Mouse (Mus musculus) adrenal gland, adult 18-20 months (tissue): ENCODE measurements around the gene Epx. TPM values are rescaled to one million over a fixed set of nuclear protein-coding genes. Genes with fewer than 3 reads are reported as not detected.
A peak's percentile ranks its signal among the peaks of the same experiment; 100 is the strongest.
"Not testable (repeated sequence)": the region's sequence is repeated elsewhere in the genome, so short reads cannot be mapped to it uniquely, and the experiment has no call there.

Experiments used
- DNase-seq, 2 experiments: peaks; one replicate each; pipeline ENCODE4 v3.0.0; 2021 to 2022; ENCODE audit warnings: low spot score in 2 of 2
- long read RNA-seq, 2 experiments: library from polyadenylated mRNA; stranded (forward); transcript quantifications; one replicate each; pipeline ENCODE4 v2.0.0; 2021
- total RNA-seq, 2 experiments: library from RNA; stranded (reverse); gene quantifications; 1 replicate in 1 of 2; 2 replicates in 1 of 2; pipeline ENCODE4 v1.2.3; 2021

Gene Epx
- total RNA-seq, result not detected
- long read RNA-seq, experiment 1, result 0 reads
- long read RNA-seq, experiment 2, result 0 reads

DNA sequence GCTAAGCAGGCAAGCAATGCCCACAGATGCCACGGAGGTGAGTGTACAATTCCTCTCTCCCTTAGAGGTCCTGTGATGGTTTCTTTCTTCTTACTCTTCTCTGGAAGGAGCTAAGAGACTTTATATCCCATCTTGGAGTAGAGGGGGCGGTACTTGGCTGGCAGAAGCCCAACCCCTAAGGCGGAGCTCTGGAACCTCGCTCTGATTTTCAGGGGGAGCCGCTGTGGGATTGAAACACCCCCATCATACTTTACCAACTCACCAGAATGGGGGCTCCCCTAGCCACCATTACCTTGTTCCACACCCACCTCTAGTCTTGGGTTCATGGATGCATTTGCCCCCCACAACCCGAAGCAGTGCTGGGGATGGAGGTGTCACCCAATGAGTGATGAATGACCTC, at the start of gene Epx:
Gene Epx (minus strand): TSS at position 101 of the 400 bp plus-strand sequence.
- DNase-seq, result no peak

DNA sequence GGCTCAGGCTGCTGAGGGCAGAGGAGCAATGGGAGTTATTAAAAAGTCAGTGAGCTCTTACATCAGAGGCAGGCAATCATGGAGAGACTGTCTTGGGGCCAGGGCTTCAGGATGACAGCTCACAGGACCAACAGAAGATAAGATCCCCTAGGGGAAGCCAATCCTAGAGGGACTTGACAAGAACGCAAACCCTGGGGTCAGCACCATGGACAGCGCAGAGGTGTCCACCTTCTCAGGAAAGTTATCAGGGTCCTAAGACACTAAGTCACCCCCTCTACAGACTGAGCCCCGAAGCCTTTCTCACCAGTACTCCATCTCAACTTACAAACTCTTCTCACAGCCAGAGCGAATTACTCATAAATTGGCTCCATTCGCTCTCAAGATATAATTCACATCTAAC, 45.6 kb upstream of the Epx start, which contains the start of gene Olfr464:
Gene Olfr464 (minus strand): TSS at position 2 of the 400 bp plus-strand sequence.
- DNase-seq, result no peak

DNA sequence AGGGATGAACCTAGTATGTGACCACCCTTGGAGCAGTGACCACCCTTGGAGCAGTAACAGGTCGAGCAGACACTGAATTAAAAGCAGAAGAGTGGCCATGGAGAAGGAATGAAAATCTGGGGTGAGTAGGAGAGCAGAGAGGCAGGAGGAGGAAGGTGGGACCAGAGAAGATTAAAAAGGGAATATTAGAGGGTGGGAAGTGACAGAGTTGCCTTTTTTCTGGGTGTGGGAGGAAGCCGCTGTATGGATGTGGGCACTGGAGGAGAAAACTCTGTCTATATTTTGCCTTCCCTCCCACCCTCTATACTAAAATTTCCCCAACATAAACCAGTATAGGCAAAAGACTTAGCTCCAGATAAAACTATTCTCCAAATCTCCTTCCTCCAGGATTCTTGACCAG, 45.0 kb upstream of the Epx start:
- DNase-seq, result no peak

DNA sequence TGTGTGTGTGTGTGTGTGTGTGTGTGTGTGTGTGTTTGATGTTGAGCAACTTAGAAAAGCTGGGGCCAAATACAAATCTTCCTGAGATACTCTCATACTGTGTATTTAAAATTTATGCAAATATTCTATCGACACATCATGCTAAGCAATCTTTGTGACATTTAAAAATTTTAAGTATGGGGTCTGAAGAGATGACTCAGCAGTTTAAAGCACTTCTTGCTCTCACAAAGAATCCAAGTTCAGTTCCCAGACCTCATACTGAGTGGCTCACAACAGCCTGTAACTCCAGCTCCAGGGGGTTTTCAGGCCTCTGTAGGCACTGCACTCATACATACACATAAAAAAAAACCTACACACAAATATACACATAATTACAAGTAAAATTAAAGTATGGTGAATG, 40.7 kb upstream of the Epx start:
- no peak for DNase-seq

DNA sequence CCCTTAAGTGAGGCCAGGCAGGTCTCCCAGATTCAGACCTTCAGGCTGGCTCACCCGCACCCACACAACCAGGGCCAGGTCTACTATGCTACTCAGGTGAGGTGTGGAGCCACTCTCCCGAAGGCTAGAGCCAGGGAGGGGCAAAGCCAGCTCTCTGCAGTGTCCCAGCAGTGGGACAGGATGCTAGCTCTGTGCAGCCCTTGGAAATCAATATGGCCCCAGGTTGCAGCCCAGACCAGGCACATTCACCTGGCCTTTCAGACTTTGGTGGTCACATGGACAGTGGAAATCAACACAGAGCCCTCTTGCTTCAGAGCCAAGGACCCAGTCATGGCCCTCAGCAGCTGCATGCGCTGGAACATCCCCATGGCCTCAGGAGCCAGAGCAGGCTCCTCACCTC, 29.0 kb upstream of the Epx start:
- DNase-seq, result no peak

DNA sequence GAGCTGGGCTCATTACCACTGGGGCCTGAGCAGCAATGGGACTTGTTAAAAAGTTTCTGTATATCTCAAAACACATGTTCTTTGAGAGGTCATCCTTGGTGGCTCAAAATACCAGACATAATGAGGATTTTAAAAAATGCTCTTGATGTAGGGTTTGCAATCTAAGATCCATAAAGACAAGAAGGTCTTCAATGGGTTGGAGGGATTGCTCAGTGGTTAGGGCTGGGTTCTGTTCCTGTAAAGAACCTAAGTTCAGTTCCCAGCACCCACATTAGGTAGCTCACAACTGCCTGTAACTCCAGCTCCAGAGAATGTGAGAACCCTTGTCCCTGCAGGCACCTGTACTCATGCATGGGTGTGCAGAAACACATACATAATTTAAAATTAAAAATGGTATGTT, 22.0 kb upstream of the Epx start, which contains the start of gene Olfr463:
Gene Olfr463 (minus strand): TSS at position 101 of the 400 bp plus-strand sequence.
- DNase-seq, result no peak

DNA sequence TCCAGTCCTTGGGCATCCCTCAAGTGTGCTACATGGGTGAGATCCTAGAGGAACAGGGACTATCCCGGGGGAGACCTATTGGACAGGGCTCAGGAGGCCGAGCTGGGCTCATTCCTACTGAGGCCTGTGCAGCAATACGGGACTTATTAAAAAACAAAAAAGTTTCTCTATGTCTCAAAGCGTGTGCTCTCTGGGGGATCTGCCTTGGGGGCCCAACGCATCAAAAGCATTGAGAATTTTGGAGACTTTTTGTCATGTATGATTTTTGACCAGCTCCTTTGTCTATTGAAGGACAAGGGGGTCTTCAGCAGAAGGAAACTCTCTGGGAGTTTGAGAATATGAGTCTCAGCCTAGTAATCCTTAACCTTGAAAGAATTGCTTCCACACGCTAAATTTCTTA, 16.8 kb upstream of the Epx start, which contains the start of gene Olfr462:
Gene Olfr462 (minus strand): TSS at position 101 of the 400 bp plus-strand sequence.
- DNase-seq, result no peak

DNA sequence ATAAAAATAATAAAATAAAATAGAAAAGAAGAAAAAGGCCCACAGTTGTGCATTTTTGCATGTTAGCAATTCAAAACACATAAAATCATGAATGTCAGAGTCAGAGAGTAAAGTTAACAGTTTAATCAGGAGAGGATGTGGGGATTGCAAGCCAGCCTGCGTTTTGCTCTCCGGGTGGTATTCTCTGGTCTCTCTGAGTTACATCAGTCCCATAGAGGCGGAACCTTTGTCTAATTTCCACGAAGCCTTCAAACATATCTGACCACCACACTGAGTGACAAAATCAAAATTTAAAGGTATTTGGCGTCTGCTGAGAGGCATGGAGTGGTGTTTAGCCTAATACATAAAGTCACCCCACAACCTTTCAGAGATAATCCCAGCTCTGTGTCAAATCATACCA, 9.5 kb upstream of the Epx start:
- DNase-seq, result no peak

DNA sequence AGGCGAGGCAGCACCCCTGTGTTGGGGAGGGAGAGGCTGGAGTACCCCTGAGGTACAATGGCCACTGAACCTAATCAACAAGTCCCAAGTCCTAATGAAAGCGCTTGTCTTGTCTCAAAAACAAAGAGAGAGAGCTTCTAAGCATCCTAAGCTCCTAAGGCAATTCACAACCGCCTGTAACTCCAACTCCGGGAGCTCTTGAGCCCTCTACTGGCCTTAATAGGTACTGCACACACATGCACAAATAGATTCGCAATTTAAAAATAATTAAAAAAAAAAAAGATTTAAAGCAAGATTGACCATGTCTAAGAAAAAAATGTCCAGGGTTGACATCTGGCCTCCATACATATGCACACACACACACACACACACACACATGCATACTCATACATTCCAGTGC, 8.2 kb upstream of the Epx start:
- DNase-seq, result no peak

DNA sequence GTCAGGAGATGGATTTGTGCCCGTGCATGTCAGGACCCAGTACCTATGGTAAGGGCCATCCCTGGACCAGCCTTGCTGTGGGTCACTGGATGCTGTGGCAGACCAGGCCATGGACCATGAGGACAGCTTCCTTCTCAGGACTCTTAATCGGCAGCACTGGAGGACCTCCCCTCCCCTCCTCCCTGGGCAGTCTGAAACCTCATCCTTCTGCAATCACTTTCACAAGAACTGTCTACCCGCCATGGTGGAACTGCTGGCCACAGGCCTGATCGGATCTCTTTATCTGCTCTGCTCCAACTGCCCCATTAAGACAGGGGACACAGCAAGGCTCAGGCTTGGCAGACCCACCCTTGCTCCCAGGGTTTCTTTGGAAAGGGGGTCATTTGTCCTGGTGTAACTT, 6.4 kb upstream of the Epx start:
- DNase-seq, result no peak

DNA sequence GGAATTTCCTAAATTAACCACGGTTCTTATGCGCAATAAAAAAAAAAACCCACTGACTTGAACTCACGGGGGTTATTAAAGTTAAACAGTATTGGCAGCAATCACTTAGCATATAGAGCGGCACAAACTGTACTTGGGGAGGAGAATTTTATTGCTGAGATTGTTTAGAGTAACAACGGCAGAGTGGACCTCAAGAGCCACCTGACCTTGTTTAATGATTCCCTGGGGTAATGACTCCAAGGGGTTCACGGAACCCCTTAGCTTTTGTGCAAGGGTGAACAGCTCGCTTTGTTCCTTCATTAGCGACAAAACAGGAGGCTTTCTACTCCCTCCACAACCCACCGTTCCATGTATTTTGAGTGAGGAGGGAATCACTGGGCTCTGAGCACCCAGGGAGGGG, 4.5 kb upstream of the Epx start:
- no peak for DNase-seq

DNA sequence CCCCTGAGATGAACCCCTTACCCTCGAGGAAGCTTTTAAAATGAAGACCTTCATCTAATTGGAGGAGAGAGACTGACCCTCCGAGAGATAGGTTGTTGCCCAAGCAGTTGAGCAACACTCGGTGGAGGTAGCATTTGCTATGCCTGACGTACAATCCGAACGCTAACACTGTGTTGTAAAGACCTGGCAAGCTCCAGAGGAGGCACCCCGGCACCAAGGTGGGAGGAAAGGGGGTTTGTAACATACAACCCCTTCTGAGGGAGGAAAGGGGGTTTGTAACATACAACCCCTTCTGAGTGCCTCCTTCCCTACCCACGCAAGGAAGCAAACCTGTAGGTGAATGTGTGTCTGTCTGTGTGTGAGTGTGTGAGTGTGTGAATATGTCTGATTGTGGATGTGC, 3.6 kb downstream of the Epx start:
- no peak for DNase-seq

DNA sequence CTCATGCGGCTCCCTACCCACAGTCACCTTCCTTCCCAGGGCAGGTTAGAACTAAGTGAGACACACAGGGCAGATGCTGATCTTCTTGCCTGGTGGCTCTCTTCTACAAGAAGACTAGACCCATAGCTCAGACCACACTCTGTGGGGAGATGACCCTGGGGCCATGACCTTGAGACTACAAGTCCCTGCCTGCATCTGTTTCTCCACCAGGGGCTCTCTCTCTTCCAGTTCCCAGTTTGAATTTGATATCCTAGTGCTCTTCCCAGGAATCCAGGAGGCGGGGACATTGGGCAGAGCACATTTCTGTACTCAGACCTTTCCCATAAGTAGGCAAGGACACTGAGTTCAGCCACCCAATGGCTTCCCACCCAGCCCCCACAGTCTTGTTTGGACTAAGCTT, 5.2 kb downstream of the Epx start:
- no peak for DNase-seq

DNA sequence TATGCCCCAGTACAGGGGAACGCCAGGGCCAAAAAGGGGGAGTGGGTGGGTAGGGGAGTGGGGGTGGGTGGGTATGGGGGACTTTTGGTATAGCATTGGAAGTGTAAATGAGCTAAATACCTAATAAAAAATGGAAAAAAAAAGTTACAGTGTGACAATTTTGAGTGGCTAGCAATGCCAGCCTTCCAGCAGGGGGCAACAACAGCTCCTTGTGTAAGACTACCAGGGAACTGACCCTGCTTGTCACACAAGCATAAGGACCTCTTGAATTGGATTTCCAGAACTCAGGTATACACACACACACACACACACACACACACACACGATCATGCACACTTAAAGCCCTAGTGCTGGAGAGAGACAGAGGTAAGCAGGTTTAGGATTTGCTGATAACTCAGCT, 8.4 kb downstream of the Epx start:
- not testable (repeated sequence) for DNase-seq

DNA sequence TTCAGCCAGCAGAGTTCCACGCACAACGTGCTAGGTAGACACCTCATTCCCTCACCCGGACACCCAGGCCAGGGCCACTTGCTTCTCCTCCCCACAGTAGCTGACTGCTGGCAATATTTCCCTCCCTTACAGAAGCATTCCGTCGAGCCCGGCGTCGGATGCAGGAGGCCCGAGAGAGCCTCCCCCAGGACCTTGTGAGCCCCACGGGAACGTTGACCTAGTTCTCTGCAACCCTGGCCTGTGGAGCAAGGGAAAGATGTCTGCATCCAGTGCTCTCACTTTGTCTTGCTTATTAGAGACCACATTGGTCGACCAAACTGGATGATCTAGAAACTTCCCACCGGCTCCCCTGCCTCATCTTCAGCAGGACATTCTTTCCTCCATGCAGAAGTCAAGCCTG, 12.5 kb downstream of the Epx start:
- no peak for DNase-seq

DNA sequence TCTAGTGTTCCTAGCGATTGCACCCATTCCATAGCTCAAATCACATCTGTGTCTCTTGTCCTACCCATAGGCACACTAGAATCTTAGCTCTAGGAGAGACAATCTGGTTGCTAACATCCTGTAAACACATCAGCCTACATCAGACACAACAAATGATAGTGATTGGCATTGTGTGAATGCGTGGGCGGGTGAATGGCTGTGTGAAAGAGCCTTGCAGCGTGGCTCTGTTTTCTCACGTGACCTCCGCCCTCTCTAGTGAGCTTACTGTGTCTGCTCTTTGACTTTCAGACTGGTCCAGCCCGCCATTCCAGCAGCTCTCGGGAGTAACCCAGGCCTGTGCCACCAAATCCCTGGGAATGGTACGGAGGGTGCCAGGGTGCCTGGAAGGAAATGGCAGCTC, 14.9 kb downstream of the Epx start:
- DNase-seq, result no peak

DNA sequence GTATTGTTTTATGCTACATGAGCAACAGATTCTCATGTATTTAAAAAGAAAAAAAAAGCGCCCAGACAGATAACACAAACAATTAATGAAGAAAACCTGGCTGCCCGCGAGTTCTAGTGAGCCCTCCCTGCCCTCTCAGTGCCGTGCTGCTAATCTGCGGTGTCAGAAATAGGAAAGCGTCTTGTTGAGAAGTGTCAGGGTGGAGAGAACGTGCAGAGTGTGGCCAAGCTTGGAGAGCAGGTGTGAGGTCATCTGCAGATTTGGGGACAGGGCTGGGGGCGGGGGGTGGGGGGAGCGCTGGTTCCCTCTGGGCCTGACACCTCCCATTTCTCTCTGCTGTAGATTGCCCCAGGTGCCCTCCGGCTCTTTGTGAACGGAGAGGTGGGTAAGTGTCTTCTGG, 16.1 kb downstream of the Epx start:
- no peak for DNase-seq

DNA sequence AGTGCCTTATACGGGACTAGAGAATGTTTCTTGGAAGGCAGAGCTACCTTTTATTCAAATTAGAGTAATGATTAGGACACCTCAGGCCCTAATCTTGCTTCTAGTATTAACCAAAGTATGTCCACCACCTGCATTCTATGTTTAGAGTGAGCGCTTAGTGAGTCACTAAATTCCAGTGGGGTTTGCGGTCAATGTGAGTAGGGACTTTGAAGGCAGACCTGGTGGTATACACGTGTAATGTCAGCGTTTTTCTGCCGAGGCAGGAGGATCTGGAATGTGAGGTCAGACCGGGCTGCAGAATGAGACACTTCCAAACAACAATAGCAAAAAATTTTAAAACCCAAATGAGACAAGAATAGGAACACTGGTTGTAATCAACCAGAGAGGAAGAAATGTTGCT, 20.8 kb downstream of the Epx start:
- DNase-seq, result no peak

DNA sequence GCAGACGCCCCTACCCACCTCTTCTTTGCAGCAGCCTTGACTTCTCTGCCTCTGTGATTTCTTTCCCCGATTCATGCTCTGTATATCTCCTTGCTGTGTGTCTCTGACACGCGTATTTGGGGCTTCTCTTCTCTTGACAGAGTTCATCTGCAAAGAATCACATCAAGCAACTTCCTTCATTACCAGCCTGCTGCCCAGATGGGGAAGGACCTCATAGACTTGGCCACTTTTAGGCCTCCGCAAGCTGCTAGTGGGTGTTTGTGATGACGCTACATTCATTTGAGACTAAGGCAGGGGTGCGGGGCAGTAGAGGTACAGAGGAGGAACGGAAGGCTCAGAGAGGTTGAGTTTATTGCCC, 21.8 kb downstream of the Epx start:
- peak in 1 of 2 experiments; percentile 11 for DNase-seq

DNA sequence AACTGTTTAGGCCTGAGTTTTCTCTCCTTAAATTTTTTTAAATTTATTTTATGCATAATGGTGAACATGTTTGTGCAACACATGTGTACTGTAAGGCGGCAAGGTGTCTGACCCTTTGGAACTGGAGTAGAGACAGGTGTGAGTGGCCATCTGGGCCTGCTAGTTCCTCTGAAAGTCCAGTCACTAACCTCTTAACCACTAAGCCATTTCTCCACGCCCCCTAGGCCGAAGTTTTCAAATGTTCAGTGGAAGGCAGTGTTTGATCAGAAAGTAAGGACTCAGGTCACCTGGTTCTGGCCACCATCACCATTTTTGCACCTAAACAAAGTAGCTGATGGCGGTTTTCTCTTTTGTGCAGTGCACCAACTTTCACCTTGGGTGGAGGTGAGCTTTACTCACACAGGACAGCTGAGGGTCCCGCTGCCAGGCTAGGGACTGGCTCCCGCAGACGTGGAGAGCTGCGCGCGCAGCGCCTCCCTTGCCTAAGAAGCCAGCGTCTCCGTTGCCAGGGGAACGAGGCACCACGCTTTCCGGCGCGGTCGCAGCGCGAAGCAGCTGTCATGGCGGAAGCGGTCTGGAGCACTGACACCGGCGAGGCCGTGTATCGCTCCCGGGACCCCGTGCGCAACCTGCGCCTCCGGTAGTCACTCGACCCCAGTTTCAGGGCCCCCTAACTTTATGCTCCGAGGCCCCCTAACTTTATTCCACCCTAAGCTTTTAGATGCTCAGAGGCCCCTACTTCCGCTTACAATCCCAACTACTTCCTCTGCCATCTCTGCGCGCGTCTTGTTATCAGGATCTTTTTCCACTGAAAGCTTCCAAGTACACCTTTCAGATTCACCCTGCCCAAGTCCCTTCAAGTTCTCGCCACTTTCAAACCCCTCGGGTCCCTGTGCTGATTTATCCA, 22.4 kb downstream of the Epx start, which contains the start of gene Mks1:
Gene Mks1 (plus strand): TSS at position 526 of the 907 bp plus-strand sequence.
- peak; percentile 84 for DNase-seq

DNA sequence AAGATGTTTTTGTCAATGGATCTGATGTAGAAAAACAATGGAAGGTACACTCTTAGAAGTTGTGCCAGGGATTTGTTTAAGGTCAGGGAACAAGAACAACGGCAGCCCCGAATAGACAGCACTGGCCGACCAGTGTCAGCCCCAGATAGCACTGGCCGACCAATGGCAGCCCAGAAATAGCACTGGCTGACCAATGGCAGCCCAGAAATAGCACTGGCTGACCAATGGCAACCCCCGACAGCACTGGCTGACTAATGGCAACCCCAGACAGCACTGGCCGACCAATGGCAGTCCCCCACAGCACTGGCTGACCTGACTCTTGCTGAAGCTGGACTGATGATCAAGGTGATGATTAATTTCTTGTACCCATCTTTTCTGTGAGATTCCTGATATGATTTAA, 27.5 kb downstream of the Epx start:
- no peak for DNase-seq

DNA sequence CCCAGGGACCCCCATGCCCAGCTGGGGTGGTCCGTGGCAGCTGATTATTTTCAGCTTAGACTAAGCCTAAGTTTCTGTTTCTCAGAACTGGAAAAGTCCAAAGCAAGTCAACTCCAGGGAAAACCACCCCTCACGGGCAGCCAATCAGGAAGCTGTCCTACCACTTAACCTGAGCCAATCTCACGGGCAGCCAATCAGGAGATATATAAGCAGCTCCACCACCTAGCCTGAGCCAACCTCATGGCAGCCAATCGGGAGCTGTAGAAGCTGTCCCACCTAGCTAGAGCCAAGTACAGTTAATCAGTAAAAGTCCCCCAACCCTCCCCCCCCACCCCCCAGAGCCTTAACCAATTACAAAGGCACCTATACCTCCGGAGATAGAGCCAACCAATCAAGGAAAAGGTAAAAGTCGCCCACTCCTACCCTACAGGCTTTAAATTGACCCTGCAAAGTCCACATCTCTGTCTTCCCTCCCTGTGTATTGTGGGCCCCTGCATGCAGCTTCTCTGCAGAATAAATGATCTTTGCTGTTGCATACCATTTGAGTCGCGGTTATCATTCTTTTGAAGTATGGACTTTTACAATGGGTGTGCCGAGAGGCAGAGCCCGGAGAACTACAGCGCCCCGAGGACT, 28.3 kb downstream of the Epx start:
- no peak for DNase-seq
